Mouse (Mus musculus) adrenal gland, adult 18-20 months (tissue): ENCODE data around the gene Gtf2f1. TPM values are rescaled to one million over a fixed set of nuclear protein-coding genes. Genes with fewer than 3 reads are reported as not detected.

Source experiments
- DNase-seq, 2 experiments: peaks; one replicate each; pipeline ENCODE4 v3.0.0; 2021 to 2022; ENCODE audit warnings: low spot score in 2 of 2
- total RNA-seq, 2 experiments: library from RNA; stranded (reverse); gene quantifications; 1 replicate in 1 of 2; 2 replicates in 1 of 2; pipeline ENCODE4 v1.2.3; 2021

Gene Gtf2f1
- total RNA-seq, 2 experiments from 2014 or later: 56.4 to 72.1 TPM

DNA sequence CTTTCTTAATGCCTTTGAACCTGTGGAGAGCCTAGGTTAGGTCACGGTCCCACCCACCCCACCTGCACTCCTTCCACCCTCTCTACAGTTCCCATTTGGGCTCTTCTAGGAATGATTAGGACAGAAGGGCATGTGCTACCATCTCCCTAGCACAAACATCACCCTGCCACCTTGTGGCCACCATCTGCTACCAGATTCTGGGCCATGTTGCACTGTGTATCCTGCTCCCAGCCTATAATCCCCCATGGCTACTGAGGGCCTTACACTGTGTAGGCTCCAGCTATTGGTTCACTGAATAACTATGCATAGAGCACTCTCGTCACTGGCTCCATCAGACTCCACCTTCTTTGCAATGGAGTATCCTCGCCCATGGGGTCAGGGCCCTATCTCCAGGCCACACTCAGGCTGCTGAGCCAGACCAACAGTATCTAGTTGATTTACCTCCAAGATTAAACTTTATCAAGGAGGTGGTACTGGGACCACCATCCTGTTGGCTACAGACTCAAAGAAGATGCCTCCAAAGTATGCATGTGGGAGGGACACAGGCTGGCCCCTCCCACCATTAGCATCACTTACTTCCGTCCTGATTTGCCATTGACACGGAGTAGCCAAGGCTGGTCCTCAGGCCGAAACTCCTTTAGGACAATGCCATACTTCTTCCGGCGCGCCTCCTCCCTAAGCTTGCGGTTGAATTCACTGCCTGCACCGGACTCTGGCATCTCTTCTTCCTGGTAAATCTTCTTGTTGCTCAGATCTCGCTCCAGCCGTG is 3.8 kb downstream of the Gtf2f1 start:
- no peak for DNase-seq

GRCm38 (mm10) chr17:57003994-57004393 is 7.1 kb downstream of the Gtf2f1 start:
- DNase-seq: no peak

- DNase-seq: no peak
Observed at GRCm38 (mm10) chr17:57001228-57001627, 9.9 kb downstream of the Gtf2f1 start.

- no peak for DNase-seq
Observed at GRCm38 (mm10) chr17:56999968-57000609, 11.0 kb downstream of the Gtf2f1 start, which contains the start of gene Pspn. Gene Pspn, minus strand, starts transcription at chr17:57000018.

DNA sequence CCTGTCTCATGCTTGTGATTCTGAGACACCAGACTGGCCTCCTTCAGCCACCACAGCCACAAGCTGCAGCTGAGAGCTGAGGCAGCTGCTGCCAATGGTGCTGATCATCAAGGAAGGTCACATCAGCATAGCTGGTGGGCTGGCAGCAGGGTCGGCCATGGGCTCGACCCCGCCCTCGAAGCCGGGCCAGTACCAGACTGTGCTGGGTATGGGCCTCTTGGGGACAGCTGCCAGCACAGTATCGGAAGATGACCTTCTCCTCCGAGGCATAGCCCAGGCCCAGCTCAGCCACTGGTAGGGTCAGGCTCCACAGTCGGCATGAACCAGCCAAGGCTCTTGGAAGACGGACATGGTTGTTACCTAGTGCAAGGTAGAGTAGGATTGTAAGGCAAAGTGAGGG is 11.7 kb downstream of the Gtf2f1 start:
- no peak for DNase-seq

GRCm38 (mm10) chr17:56997029-56997667 is 13.9 kb downstream of the Gtf2f1 start, which contains the start of gene Alkbh7:
Gene Alkbh7, plus strand, starts transcription at chr17:56997339.
- DNase-seq: peak; percentile 84 to 87

- no peak for DNase-seq
Observed at GRCm38 (mm10) chr17:56996506-56996905, 14.6 kb downstream of the Gtf2f1 start.

DNA sequence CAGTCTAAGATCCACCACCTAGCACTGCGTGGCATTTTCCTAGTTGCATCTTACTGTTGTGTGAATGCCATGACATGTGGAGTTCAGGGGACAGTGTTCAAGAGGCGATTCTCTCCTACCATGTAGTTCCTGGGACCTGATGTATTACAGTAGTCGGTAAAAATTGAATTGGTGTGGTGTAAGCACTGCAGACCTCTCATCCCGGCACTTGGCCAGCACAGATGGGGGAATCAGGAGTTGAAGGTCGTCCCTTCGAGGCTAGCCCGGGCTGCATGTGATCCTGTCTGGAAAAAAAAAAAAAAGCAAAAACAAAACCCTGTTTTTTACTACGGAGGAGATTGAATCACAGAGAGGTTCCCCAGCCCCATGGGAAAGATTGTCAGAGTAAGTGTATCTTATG is 16.0 kb downstream of the Gtf2f1 start:
- no peak for DNase-seq

DNA sequence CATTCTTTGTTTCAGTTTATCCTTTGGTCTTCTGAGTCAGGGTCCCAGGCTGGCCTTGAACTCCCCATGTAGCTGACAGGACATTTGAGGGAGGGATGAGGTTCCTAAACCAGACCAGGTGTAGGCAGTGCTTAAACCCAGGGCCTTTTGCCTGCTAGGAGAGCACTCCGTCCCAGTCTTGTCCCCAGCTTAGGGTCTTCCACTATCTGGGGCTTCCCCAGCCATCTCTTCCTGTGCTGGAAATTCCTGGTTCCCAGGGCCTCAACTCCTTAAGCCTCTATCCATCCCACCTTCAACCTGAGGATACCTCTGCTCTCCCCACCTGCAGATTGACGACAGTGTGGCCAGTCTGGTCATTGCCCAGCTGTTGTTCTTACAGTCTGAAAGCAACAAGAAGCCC is 20.1 kb downstream of the Gtf2f1 start:
- DNase-seq: peak in 1 of 2 experiments; percentile 20

- DNase-seq: peak; percentile 84 to 85
Observed at GRCm38 (mm10) chr17:56990115-56990746, 20.9 kb downstream of the Gtf2f1 start, which contains the start of gene Clpp. Gene Clpp, plus strand, starts transcription at chr17:56990305.

- DNase-seq: peak in 1 of 2 experiments; percentile 24
Observed at GRCm38 (mm10) chr17:56989467-56990114, 21.5 kb downstream of the Gtf2f1 start.

GRCm38 (mm10) chr17:56988921-56989430 is 22.1 kb downstream of the Gtf2f1 start:
- peak in 1 of 2 experiments; percentile 18 for DNase-seq

GRCm38 (mm10) chr17:56988441-56988840 is 22.6 kb downstream of the Gtf2f1 start:
- peak in 1 of 2 experiments; percentile 15 for DNase-seq

GRCm38 (mm10) chr17:56986105-56986805 is 24.8 kb downstream of the Gtf2f1 start:
- DNase-seq: peak in 1 of 2 experiments; percentile 15

DNA sequence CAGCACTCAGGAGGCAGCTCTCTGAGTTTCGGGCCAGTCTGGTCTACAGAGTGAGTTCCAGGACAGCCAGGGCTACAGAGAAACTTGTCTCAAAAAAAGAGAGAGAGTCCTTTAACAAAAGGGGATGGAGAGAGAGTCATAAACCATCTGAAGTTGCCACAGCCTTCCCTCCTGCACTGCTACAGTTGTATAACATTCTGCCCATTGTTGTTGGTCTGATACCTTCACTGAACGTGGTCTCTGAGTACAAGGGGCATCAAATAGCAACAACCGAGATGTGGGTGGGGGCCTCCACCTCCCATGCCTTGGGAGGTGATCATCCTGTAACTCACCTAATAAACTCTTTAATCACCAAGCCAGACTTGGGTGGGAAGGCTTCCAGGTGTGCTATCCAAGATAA is 25.4 kb downstream of the Gtf2f1 start:
- peak in 1 of 2 experiments; percentile 10 for DNase-seq

GRCm38 (mm10) chr17:56984886-56985285 is 26.2 kb downstream of the Gtf2f1 start:
- peak in 1 of 2 experiments; percentile 14 for DNase-seq

- peak in 1 of 2 experiments; percentile 11 for DNase-seq
Observed at GRCm38 (mm10) chr17:56982013-56982412, 29.1 kb downstream of the Gtf2f1 start, which contains the start of gene Acer1. Gene Acer1, minus strand, starts transcription at chr17:56982126.

DNA sequence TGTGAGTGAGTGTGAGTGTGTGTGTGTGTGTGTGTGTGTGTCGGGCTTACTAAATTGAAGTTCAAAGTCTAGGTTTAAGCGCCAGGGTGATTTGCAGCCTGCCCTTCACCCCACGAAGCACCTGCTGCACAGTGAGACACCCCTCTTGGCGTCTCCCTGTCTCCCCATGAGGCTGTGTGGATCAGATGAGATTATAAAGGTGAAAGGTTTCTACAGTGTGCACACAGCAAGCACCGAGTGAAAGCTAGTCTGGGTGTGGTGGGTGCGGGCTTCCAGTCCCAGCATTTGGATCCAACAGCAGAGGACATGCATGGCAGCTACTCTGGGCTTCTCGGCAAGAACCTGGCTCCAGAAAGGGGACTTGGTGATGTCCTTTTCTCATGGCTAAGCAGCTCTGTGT is 30.0 kb downstream of the Gtf2f1 start:
- DNase-seq: peak in 1 of 2 experiments; percentile 11

DNA sequence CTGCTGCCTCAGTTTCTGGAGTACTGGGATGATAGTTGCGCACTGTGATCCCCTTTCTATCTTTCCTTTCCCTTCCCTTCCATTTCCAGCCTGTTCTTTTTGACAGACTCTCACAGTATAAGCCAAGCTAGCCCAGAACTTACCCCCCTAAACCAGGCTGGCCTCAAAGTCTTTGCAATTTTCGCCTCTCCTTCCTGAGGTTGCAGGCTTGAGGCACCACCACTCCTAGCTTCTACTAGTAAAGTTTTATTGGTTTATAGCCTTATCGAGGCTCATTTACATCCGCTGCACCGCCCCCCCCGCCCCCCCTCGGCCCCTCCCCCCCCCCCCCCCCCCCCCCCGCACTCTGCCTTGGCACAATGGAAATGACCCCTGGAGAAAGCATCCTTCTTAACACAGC is 31.6 kb downstream of the Gtf2f1 start:
- DNase-seq: no peak
